Mouse (Mus musculus): ENCODE results near the gene Lypd6b. TPM values are rescaled to one million over a fixed set of nuclear protein-coding genes. Genes with fewer than 3 reads are reported as not detected.
A peak's percentile ranks its signal among the peaks of the same experiment; 100 is the strongest.

The Lypd6b gene
- 6.8 and 7.7 TPM in 2 replicates for polyA plus RNA-seq (2012; rRNA removed)

DNA sequence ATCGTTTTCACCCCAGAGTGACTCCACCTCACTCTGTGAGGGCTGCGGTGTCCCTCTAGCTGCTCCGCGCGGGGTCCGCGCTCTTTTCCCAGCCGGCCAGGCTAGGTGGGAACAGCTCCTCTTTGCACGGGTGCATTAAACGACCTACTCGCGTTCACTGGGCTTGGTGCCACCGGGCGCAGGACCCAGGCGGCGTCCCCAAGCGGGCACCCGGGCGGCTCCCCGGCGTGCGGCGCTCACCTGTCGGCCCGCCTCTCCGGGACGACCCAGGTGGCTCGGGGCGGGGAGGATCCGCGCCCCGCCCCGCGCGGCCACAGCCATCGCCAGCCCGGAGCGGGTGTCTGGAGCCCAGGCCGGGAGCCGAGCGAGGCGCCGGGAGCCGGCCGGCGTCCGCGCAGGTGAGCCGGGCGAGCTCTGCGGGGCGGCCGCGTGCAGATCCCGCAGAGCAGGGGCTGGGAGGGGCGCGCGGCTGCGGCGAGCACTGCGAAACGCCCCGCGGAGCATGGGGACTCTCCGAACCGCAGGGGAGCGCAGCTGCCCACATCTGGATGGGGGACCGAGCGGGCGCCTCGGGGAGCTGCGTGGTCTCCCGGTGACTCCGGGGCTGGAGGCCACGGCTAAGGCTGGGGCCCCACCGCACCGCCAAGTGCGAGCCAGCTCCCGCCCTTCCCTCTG is at the start of gene Lypd6b:
TSS of gene Lypd6b (plus strand) at position 313 of the 675 bp plus-strand sequence.
- DNase-seq (ENCODE audit: low spot score), result peak; percentile 58

- DNase-seq (ENCODE audit: low spot score), result no peak
Observed at GRCm38 (mm10) chr2:49739046-49739445, 48.4 kb upstream of the Lypd6b start.

DNA sequence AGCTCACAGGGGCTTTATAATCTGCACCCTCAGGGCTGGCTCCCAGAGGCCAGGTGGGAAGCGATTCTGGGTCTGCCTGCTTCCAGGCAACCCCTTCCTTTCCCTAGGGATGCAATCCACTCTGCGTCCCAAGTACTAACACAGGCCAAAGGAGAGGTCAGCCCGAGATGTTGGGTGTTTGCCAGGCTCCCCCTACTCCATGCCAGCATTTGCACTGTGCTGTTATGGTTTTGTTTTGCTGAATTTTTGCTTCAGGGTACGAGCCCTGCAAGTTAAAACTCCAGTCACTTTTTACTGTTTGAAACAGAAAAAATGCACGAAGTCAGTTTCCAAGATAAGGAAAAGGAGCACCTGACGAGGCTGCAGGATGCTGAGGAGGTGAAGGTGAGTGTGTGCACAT is 46.5 kb upstream of the Lypd6b start:
- DNase-seq (ENCODE audit: low spot score), result no peak

DNA sequence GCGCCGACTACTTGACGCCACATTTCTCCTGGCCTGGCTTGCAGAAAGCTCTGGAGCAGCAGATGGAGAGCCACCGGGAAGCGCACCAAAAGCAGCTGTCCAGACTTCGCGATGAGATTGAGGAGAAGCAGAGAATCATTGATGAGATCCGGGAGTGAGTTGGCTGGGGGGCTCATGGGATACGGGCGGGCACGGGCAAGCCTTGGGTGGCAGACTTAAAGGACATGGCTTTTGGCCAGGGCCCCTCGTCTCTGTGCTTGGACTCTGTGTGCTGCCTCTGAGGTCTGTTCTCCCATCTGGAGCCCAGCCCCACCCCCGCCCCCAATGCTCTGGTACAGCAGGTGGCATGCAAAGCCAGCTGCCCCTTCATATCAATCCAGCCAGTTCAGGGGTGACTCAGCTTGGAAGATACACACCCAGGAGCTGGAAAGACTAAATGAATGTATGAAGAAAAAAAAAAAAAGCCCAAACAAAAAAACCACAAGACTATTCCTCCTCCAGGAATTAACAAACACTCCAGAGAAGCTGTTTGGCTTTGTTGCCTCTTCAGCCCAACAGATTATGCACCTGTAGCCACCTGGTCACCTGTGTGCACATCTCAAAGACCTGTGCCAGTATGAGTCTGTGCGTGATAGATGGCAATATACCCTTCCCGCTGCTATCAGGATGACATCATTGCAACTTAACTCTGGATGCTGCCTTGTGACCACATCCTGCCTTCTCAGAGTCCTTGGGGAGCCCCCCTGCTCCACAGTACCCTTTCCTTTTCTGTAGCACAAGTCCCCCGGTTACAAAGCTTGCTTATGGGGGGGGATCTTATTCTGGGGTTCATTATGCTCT is 45.4 kb upstream of the Lypd6b start:
- DNase-seq (ENCODE audit: low spot score), result no peak

- no peak for DNase-seq (ENCODE audit: low spot score)
Observed at GRCm38 (mm10) chr2:49742919-49743318, 44.6 kb upstream of the Lypd6b start.

DNA sequence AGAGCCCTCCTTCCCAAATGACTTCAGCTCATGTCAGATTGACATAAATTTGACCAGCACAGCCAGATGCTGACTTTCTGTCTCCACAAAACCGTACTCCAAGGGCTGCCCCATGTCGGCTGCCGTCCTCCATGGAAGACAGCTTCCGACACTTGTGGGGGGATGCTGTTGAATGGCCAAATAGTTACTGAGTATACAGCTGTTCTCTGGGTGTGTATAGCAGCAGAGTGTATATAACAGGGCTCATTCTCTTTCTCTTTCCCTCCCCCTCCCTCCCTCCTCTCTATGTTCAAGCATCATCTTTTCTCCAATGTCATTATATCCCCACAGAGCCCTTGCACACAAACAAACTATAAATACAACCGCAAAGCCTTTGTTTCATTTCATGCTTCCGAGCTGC is 43.7 kb upstream of the Lypd6b start:
- DNase-seq (ENCODE audit: low spot score), result no peak

DNA sequence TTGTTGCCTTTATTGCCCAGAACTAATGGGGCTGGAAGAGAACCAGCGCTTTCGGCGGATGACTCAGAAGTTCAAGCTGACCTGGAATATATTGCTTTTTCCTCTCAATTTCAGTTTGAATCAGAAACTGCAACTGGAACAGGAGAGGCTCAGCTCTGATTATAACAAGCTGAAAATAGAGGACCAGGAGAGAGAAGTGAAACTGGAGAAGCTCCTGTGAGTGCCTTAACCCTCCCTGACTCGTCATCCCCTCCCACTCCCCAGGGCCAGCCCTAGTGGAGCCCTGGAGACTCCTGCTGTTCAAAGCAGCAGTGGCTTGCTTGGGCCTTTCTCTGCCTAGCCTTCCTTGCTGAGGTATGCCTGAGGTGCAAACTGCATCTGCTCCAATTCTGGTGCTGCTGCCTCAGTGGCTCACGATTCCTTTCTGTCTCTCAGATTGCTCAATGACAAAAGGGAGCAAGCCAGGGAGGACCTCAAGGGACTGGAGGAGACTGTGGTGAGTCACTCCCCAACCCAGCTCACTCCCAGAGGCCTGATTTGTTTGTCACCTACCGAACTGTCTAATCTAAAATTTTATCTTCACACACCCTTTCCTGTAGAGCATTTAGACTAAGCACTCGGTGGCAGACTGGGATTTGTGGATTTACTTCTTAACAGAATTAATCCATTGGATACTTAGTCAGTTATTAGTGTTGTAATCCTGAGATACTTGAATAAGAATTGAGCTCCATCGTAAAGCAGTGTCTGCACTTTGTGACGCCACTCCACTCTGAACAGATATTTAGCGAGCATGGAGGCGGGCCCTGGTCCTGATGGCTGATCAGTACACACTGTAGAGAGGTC is 43.0 kb upstream of the Lypd6b start:
- DNase-seq (ENCODE audit: low spot score), result no peak

GRCm38 (mm10) chr2:49745094-49745781 is 42.2 kb upstream of the Lypd6b start:
- no peak for DNase-seq (ENCODE audit: low spot score)

- DNase-seq (ENCODE audit: low spot score), result no peak
Observed at GRCm38 (mm10) chr2:49746947-49747346, 40.5 kb upstream of the Lypd6b start.

DNA sequence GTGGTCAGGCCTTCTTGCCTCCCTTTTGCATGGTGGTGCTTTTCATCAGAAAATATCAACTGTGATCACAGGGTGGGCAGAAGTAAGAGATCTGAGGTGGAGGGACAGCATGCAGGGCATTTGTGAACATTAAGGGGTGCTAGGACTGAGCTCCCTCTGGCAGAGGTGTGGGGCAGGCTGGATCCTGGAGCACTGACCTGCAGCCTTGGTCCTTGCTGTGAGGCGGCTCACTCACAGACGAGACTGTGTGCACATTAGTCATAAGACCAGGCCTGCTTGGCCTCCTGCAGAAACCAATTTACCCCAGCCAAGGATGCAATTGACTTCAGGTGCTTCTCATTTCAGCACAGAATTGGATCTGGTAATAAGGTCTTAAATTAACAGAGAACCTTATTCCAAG is 39.8 kb upstream of the Lypd6b start:
- no peak for DNase-seq (ENCODE audit: low spot score)

GRCm38 (mm10) chr2:49748628-49749342 is 38.7 kb upstream of the Lypd6b start:
- DNase-seq (ENCODE audit: low spot score), result no peak

DNA sequence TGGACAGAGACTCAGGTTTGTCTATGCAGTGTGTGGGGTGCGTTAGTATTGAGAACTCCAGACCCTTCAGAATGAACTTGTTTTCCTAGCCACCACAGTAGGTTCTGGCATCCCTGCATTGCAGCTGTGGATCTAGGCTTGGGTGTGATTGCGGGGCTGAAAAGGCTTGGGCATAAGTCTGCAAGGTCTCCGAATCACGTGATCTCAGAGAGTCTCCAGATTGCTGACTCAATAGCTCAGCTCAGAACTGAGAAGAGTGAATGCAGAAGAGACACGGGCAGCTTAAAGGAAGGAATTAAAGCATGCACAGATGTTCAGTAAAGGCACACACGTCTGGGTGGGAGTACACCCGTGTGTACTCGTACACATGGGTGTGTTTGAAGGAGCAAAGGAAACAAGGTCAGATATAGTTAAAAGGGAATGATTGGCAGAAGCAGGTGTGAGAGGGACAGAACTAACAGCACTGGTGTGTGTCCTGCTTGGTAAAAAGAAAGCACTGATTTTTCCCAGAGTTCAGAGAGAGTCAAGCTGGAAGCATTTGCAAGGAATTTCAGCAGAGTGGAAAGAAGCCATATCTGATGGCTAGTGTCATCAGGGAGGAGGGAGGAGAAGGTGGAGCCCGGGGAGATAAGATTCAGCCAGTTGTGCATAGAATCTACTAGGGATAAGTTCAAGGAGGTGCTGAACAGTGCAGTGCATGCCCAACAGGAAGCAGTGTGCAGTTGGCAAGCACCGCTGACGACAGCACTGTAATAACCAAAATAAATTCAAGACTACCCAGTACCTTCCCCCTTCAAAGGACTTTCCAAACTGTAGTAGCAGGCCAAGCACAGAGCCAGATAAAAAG is 37.5 kb upstream of the Lypd6b start:
- no peak for DNase-seq (ENCODE audit: low spot score)

DNA sequence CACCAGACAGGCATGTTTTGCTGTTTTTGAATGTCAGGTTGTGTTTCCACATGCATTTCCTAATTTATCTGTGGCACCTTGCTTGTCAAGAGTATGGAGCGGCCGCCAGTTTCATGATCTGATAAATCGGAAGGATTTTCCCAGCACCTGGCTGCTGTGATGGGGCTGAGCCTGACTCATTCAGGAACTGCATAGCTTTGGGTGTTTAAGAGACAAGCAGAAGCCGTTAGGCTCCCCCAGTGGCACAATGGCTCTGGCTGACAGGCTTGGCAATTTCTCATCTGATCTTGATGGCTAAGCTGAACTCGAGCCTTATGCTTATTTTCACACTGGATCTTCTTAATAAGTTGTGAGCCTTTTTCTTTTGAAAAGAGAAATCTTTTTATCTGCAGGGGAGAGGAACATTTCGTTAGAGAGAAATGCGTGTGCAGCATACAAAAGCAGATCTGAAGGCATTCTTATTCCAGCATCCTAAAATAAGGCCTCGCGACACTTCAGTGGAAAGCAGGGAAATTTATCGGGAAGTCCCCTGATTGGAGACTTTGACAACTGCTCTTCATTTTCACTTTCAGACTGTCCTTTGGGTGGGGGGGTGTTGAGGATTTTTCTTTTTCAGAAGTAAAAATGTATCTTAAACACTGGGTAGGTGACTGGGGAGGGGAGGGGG is 35.8 kb upstream of the Lypd6b start:
- DNase-seq (ENCODE audit: low spot score), result no peak

DNA sequence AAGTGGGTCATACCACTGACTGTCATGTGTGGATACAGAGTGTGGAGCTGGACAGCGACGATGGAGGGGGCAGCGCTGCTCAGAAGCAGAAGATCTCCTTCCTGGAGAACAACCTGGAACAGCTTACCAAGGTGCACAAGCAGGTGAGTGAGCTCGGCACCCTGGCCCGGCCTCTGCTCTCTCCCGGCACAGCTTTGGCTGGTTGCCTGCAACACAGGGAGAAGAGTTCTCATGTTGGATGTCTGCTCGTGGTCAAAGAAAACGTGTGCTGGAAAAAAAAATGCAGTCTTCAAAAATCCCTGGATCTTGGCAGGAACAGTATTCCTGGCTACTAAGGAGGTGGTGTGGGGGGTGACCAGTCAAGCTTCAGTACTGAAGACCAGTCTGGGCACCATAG is 35.3 kb upstream of the Lypd6b start:
- no peak for DNase-seq (ENCODE audit: low spot score)

DNA sequence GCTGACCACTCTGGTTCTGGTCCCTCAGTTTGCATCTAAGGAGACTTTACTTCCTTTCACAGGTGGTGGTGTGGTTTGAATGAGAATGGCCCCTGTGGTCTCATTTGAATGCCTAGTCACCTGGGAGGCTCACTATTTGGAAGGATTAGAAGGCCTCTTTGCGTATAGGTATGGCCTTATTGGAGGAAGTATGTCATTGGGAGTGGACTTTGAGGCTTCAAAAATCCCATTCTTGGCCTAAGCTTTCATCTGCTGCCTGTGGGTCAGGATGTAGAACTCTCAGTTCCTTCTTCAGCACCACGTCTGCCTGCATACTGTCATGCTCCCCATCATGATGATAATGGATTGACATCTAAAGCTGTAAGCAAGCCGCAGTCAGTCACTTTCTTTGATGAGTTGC is 34.4 kb upstream of the Lypd6b start:
- DNase-seq (ENCODE audit: low spot score), result no peak

DNA sequence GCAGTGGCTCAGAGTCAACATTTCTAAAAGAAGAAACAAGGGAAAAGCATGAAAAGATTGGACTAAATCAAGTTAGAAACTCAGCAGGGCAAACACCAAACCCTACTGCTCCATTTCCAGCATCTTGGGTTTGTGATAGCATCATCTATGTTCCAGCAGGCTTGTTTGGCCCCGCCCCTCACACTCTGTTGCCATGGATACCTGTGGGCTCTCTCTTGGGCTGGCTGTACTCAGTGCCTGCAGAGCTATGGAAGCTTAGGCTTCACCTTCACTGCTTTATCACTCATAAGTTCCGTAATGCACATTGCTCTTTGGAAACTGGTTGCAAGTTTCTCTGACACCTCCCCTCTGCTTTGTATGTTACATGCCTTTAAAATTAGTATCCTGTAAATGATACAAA is 32.4 kb upstream of the Lypd6b start:
- no peak for DNase-seq (ENCODE audit: low spot score)

DNA sequence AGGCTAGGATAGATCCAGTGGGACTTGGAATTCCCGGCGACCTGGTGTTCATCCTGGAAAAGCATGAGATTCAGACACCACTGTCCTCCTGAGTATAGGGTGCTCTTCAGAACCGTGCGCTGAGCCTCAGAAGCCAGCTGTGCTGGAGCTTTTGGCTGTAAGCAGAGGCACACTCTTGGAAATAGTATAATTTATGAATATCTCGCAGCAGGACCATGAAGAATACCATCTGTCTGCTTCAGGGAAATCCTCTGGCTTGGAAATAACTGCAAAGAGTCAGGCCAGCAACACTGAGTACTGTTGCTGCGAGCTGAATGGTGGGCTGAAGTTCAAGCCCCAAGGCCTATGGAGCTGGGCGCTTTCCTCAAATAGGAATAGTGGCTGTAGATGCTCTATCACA is 29.9 kb upstream of the Lypd6b start:
- DNase-seq (ENCODE audit: low spot score), result no peak

- no peak for DNase-seq (ENCODE audit: low spot score)
Observed at GRCm38 (mm10) chr2:49764331-49764946, 23.0 kb upstream of the Lypd6b start.

DNA sequence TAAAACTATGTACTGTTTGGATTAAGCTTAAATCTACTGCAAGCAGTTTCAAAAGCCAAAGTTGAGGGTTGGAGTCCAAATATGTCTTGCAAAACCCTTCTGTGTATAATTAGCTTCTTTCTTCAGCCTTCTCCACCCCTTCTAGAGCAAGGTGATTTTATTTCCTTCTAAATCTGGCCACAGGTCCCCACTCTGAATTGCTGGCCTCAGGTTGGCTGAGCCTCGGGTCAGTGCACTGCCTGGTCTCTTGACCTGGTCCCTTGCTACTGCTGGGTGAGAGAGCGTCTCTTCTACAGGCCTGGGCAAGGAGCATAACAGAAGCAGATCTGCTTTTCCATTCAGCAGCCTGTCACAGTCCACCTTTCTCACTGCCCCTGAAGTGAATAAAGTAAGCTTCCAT is 18.6 kb upstream of the Lypd6b start:
- DNase-seq (ENCODE audit: low spot score), result no peak

All from urinary bladder, adult 2 months (tissue).